Mouse (Mus musculus) E14TG2a.4 (cell line): ENCODE measurements around the gene Hspbp1.

Source experiments
- CTCF ChIP-seq: conservative IDR thresholded peaks from 2 replicates; pipeline ENCODE4 v1.5.1; 2014; ENCODE audit warnings: low read length
- POU5F1 ChIP-seq: IDR thresholded peaks from 2 replicates; pipeline ENCODE4 v1.6.1; 2014; ENCODE audit warnings: low read length, borderline replicate concordance

DNA sequence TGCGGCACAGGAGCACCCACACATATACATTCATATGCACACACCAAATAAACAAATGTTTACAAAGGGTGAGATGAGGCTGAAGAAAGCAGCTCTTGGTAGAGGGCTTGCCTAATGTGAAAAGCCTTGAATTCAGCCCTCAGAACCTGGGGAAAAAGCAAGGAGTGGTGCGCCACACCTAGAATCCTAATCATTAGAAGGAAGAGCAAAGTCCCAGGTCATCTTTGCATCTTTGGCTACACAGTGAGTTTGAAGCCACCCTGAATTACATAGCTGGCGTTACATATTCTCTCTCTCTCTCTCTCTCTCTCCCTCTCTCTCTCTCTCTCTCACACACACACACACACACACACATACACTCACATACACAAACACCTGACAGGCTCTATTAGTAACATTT is 34.4 kb upstream of the Hspbp1 start:
- TF ChIP-seq CTCF (no peak), POU5F1 (no peak)
